Mouse (Mus musculus) retina, postnatal 1 day (tissue): ENCODE data around the gene Trnau1ap.

Experiments
- DNase-seq: peaks from one replicate; pipeline ENCODE4 v3.0.0-alpha.2; 2012

Trnau1ap gene

GRCm38 (mm10) chr4:132329115-132329834 lies at the start of gene Trnau1ap:
Gene Trnau1ap (minus strand): TSS chr4:132329538.
- peak; percentile 95 for DNase-seq

- no peak for DNase-seq
Observed at GRCm38 (mm10) chr4:132373820-132374219, 44.5 kb upstream of the Trnau1ap start.

- no peak for DNase-seq
Observed at GRCm38 (mm10) chr4:132369953-132370750, 40.8 kb upstream of the Trnau1ap start.

- DNase-seq, result no peak
Observed at GRCm38 (mm10) chr4:132367480-132368201, 38.3 kb upstream of the Trnau1ap start.

- no peak for DNase-seq
Observed at GRCm38 (mm10) chr4:132365450-132366060, 36.2 kb upstream of the Trnau1ap start.

- DNase-seq, result no peak
Observed at GRCm38 (mm10) chr4:132363487-132363886, 34.1 kb upstream of the Trnau1ap start.

GRCm38 (mm10) chr4:132359510-132359909 lies 30.2 kb upstream of the Trnau1ap start:
- no peak for DNase-seq

GRCm38 (mm10) chr4:132356170-132356569 lies 26.8 kb upstream of the Trnau1ap start:
- no peak for DNase-seq

GRCm38 (mm10) chr4:132355403-132355802 lies 26.1 kb upstream of the Trnau1ap start:
- DNase-seq, result no peak

GRCm38 (mm10) chr4:132354571-132354970 lies 25.2 kb upstream of the Trnau1ap start:
- DNase-seq, result peak; percentile 21

GRCm38 (mm10) chr4:132353481-132353885 lies 24.1 kb upstream of the Trnau1ap start, which contains the start of gene Rcc1:
Gene Rcc1 (minus strand): TSS chr4:132353605.
- peak; percentile 96 for DNase-seq

GRCm38 (mm10) chr4:132352739-132353138 lies 23.4 kb upstream of the Trnau1ap start:
- DNase-seq, result peak; percentile 29

- no peak for DNase-seq
Observed at GRCm38 (mm10) chr4:132351401-132351800, 22.1 kb upstream of the Trnau1ap start.

- DNase-seq, result no peak
Observed at GRCm38 (mm10) chr4:132350854-132351253, 21.5 kb upstream of the Trnau1ap start.

- no peak for DNase-seq
Observed at GRCm38 (mm10) chr4:132350123-132350740, 20.9 kb upstream of the Trnau1ap start.

- no peak for DNase-seq
Observed at GRCm38 (mm10) chr4:132349495-132350122, 20.3 kb upstream of the Trnau1ap start.

- DNase-seq, result no peak
Observed at GRCm38 (mm10) chr4:132346661-132347060, 17.3 kb upstream of the Trnau1ap start.

- no peak for DNase-seq
Observed at GRCm38 (mm10) chr4:132346261-132346660, 16.9 kb upstream of the Trnau1ap start.

GRCm38 (mm10) chr4:132345843-132346212 lies 16.5 kb upstream of the Trnau1ap start:
- no peak for DNase-seq

GRCm38 (mm10) chr4:132345135-132345842 lies 16.0 kb upstream of the Trnau1ap start:
- peak; percentile 93 for DNase-seq
